Mouse (Mus musculus): Measurements from ENCODE around the gene Acot5. TPM values are rescaled to one million over a fixed set of nuclear protein-coding genes. Genes with fewer than 3 reads are reported as not detected.
A peak's percentile ranks its signal among the peaks of the same experiment; 100 is the strongest.
"Not testable (repeated sequence)": the region's sequence is repeated elsewhere in the genome, so short reads cannot be mapped to it uniquely, and the experiment has no call there.

Acot5 gene
- polyA plus RNA-seq, 1 experiment, result not detected

- no peaks in the 10 kb centered on the region for H3K4me1 ChIP-seq (ENCODE audit: control insufficient read depth, insufficient read depth, insufficient read length, low read length)
- no peak overlapping the region for H3K27ac ChIP-seq (replicated peaks; ENCODE audit: low read depth, low read length)
Measured at GRCm38 (mm10) chr12:84084581-84084980, 15.5 kb downstream of the Acot5 start.

DNA sequence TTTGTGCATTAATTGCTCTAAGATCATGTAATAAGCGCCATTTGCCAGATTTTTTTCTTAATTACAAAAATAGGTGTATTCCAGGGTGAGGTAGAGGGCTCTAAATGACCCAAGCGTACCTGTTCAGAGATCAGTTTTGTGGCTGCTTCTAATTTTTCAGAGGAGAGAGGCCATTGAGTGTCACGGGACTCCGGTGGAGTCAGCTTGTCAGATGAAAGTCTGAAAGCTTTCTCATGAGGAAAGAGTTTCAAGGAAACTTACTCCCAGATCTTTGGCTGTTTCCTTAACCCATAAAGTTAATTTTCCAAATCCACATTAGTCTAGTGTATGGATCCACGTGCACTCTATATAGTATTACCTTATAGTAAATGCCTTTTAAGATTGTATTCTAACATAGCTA is 25.5 kb downstream of the Acot5 start:
- H3K4me3 ChIP-seq (ENCODE audit: insufficient read depth, low read depth, low read length); H3K4me1 ChIP-seq (ENCODE audit: control insufficient read depth, insufficient read depth, insufficient read length, low read length); H3K27ac ChIP-seq (replicated peaks; ENCODE audit: low read depth, low read length): not testable (repeated sequence)

More at GRCm38 (mm10) chr12:84084581-84084980, 15.5 kb downstream of the Acot5 start:
- H3K4me3 ChIP-seq (ENCODE audit: insufficient read depth, low read depth, low read length), result no peak overlapping the region

DNA sequence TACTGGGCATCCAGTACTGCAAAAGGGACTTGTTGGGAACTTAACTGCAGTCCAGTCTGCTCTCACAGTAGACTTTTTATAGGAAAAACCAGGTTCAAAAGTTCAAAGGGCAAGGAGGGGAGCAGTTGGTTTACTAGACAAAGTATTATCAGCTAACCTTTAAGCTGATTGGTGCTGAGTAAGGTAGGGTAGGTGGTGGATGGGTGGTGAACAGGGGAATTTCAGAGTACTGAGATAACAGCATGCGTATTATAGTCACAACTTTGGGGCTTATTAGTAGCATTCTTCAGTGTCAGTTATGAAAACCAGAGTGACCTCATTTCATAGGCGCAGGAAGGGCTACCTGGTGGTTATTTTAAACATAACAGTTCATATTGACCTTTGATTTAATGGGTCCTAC is 30.5 kb downstream of the Acot5 start:
- no peak overlapping the region for H3K27ac ChIP-seq (replicated peaks; ENCODE audit: low read depth, low read length)
- H3K4me1 ChIP-seq (ENCODE audit: control insufficient read depth, insufficient read depth, insufficient read length, low read length), result no peaks in the 10 kb centered on the region
- H3K4me3 ChIP-seq (ENCODE audit: insufficient read depth, low read depth, low read length), result no peak overlapping the region

GRCm38 (mm10) chr12:84100071-84100470 is 30.9 kb downstream of the Acot5 start:
- no peak overlapping the region for H3K27ac ChIP-seq (replicated peaks; ENCODE audit: low read depth, low read length)
- no peaks in the 10 kb centered on the region for H3K4me1 ChIP-seq (ENCODE audit: control insufficient read depth, insufficient read depth, insufficient read length, low read length)
- no peak overlapping the region for H3K4me3 ChIP-seq (ENCODE audit: insufficient read depth, low read depth, low read length)

GRCm38 (mm10) chr12:84100604-84101492 is 31.7 kb downstream of the Acot5 start, which contains the start of gene Acot6:
Gene Acot6, plus strand, starts transcription at chr12:84100654.
- peak within 1 kb of the TSS; percentile 89 for H3K4me3 ChIP-seq (ENCODE audit: insufficient read depth, low read depth, low read length)
- not testable (repeated sequence) for H3K27ac ChIP-seq (replicated peaks; ENCODE audit: low read depth, low read length); H3K4me1 ChIP-seq (ENCODE audit: control insufficient read depth, insufficient read depth, insufficient read length, low read length)

GRCm38 (mm10) chr12:84101493-84101845 is 32.3 kb downstream of the Acot5 start:
- Histone ChIP-seq H3K27ac (replicated peaks; ENCODE audit: low read depth, low read length) (no peak overlapping the region), H3K4me1 (ENCODE audit: control insufficient read depth, insufficient read depth, insufficient read length, low read length) (no peaks in the 10 kb centered on the region), H3K4me3 (ENCODE audit: insufficient read depth, low read depth, low read length) (peak overlapping the region; percentile 89)

DNA sequence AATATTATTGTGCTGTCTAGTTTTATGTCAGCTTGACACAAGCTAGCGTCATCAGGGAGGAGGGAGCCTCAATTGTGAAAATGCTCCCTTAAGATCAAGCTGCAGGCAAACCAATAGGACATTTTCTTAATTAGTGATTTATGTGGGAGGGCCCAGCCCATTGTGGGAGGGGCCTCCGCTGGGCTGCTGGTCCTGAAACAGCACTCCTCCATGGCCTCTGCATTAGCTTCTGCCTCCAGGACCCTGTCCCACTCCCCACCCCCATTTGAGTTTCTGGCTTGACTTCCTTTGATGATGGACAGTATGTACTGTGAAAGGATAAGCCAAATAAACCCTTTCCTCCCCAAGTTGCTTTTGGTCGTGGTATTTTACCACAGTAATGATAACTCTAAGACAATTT is 37.9 kb downstream of the Acot5 start:
- H3K4me3 ChIP-seq (ENCODE audit: insufficient read depth, low read depth, low read length), result no peak overlapping the region
- no peak overlapping the region for H3K27ac ChIP-seq (replicated peaks; ENCODE audit: low read depth, low read length)
- no peaks in the 10 kb centered on the region for H3K4me1 ChIP-seq (ENCODE audit: control insufficient read depth, insufficient read depth, insufficient read length, low read length)

- H3K4me3 ChIP-seq (ENCODE audit: insufficient read depth, low read depth, low read length), result no peak overlapping the region
Measured at GRCm38 (mm10) chr12:84107692-84108091, 38.6 kb downstream of the Acot5 start.

DNA sequence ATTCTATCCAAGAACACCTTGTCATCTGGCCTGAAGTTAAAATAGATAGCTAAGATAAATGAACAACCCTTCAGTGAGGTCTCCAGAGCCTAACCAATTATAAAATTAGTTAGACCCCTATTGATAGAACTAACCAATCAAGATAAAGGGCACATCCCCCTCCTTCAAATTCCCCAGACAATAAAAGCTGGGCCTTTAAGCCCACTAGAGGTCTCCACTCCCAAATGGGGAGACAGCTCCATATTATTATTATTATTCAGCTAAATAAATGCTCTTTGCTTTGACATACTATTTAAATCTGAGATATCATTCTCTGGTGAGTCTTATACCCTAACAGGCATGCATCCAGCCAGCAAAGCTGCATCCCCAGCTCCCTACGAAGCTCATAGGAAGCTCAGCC is 40.8 kb downstream of the Acot5 start:
- Histone ChIP-seq H3K4me1 (ENCODE audit: control insufficient read depth, insufficient read depth, insufficient read length, low read length) (peaks cover 4% of the 10 kb centered on the region; the same call in 1 of the 2 replicates), H3K27ac (replicated peaks; ENCODE audit: low read depth, low read length) (no peak overlapping the region), H3K4me3 (ENCODE audit: insufficient read depth, low read depth, low read length) (no peak overlapping the region)

More at GRCm38 (mm10) chr12:84107692-84108091, 38.6 kb downstream of the Acot5 start:
- H3K27ac ChIP-seq (replicated peaks; ENCODE audit: low read depth, low read length), result no peak overlapping the region
- no peaks in the 10 kb centered on the region for H3K4me1 ChIP-seq (ENCODE audit: control insufficient read depth, insufficient read depth, insufficient read length, low read length)

GRCm38 (mm10) chr12:84110814-84111213 is 41.7 kb downstream of the Acot5 start:
- Histone ChIP-seq H3K4me3 (ENCODE audit: insufficient read depth, low read depth, low read length) (no peak overlapping the region), H3K4me1 (ENCODE audit: control insufficient read depth, insufficient read depth, insufficient read length, low read length) (peaks cover 4% of the 10 kb centered on the region; the same call in 1 of the 2 replicates), H3K27ac (replicated peaks; ENCODE audit: low read depth, low read length) (no peak overlapping the region)

DNA sequence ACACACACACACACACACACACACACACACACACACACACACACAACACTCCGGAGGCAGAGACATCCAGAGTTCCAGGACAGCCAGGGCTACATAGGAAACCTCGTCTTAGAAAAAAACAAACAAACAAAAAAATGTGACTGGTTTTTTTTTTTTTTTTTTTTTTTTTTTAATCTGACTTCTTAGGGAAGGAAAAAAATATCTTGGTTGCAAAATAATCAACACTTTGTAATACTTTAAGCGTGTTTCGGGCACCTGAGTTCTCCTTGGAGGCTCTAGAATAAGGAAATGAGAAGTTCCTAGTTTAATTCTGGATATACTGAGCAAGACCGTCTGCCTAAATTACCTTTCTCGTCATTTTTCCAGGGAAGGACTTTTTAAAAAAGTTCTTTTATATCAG is 44.6 kb downstream of the Acot5 start:
- peaks cover 4% of the 10 kb centered on the region; the same call in 1 of the 2 replicates for H3K4me1 ChIP-seq (ENCODE audit: control insufficient read depth, insufficient read depth, insufficient read length, low read length)
- H3K27ac ChIP-seq (replicated peaks; ENCODE audit: low read depth, low read length), result no peak overlapping the region
- H3K4me3 ChIP-seq (ENCODE audit: insufficient read depth, low read depth, low read length), result peak overlapping the region; percentile 39

DNA sequence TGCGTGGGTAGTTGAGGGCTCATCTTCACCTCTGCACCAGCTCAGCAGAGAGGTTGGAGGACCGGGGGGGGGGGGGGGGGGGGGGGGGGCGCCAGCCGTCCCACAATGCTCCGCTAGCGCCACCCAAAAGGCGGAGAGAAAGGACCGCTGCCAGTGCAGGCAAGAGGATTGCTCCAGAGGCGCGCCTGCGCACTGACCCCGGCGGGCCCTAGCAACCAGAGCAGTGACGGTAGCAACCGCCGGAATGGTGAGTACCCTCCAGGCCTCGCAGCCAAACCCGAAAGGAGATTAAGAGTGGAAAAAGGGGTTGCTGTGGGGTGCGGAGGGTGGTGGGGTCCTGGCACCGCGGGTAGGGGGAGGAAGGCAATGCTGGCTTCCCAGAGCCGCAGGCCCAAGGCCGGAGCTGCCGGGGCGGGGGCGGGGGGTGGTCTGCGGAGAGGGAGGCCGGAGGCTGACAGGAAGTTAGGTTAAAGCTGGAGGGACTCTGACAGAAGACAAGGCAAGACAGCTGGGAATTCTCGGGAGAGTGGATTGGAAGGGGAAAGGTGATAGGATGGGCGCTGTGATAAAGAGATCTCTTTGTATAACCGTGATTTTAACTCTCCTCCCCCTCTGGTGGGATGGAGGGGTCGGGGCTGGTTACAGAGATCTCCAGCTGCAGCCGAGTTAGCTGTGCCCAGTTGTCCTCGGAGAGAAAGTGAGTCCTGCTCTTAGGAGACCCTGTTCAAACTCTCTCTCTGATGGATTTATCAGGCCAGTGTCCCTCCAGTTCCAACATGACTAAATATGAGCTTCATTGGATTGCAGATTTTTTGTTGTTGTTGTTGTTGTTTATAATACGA is 45.2 kb downstream of the Acot5 start, which contains the start of gene Dnal1:
Dnal1 (plus strand) TSS at position 214 of the 842 bp plus-strand sequence.
- peaks cover 4% of the 10 kb centered on the region; the same call in 1 of the 2 replicates for H3K4me1 ChIP-seq (ENCODE audit: control insufficient read depth, insufficient read depth, insufficient read length, low read length)

DNA sequence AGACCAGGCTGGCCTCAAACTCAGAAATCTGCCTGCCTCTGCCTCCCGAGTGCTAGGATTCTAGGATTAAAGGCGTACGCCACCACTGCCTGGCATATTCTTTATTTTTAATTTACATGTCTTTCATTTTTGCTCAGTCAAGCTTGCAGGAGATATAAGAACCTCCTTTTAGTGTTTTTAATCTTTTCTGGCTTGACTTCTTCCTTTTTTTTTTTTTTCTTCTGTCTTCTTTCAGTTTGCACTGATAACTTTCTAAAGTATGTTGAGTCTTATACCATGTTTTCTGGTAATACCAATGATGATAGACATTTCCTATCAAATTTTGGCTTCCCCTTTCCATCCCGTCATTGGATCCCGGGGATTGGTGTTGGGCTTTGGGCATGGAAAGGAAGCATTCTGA is 50.5 kb downstream of the Acot5 start:
- Histone ChIP-seq H3K4me3 (ENCODE audit: insufficient read depth, low read depth, low read length) (no peak overlapping the region), H3K4me1 (ENCODE audit: control insufficient read depth, insufficient read depth, insufficient read length, low read length) (peaks cover 4% of the 10 kb centered on the region; the same call in 1 of the 2 replicates), H3K27ac (replicated peaks; ENCODE audit: low read depth, low read length) (no peak overlapping the region)

More for the DNA sequence above, 45.2 kb downstream of the Acot5 start, which contains the start of gene Dnal1:
- H3K4me3 ChIP-seq (ENCODE audit: insufficient read depth, low read depth, low read length), result peak within 1 kb of the TSS; percentile 68
- H3K27ac ChIP-seq (replicated peaks; ENCODE audit: low read depth, low read length), result no peak within 1 kb of the TSS
